Mouse (Mus musculus) MEL-GATA-1-ER (cell line): ENCODE data around the gene Rab17.

Source experiments
- DNase-seq: peaks from one replicate; pipeline ENCODE4 v3.0.0-alpha.2; 2012; ENCODE audit warnings: low read depth; ENCODE audit errors: extremely low read depth

The Rab17 gene

DNA sequence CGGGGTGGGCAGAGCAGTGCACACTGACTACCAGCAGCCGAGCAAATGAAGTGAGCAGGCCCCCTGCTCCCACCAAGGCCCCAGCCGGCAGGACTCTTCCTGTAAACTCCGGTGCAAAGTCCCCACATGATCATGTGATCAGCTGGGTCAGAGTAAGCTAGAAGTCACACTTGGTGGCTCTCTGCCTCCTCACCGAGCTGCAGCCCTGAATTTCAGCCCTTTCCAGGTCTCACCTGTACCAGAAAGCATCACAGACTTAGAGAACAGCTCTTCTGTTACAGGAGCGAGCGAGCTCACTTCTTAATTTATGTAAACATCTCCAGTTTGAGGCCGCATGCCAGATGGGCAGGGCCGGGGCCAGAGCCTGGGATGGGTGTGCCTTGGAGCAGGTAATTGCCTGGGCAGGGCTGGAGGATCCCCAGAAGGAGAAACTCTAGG is at the start of gene Rab17:
Gene Rab17 (minus strand): TSS at position 315 of the 438 bp plus-strand sequence.
- no peak for DNase-seq

GRCm38 (mm10) chr1:91017111-91017758 is 47.8 kb upstream of the Rab17 start:
- DNase-seq = no peak

GRCm38 (mm10) chr1:91015571-91015970 is 46.1 kb upstream of the Rab17 start:
- no peak for DNase-seq

DNA sequence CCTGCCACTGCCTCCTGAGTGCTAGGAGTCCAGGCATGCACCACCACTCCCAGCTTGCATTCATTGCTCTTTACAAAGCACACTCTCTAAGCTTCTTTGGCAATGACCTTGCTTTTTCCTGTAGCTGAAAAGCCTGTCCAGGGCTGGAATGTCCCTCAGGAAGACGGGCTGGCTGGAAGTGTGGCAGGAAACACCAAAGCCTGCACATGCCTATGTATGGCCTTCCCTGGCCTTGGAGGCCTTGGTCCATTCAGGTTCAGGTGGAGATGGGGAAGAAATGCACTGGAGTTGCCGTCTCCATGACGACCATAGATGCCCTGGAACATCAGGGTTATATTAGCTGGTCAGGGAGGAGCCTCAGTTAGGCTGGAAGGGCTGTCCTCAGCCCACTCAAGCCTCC is 44.3 kb upstream of the Rab17 start:
- no peak for DNase-seq

DNA sequence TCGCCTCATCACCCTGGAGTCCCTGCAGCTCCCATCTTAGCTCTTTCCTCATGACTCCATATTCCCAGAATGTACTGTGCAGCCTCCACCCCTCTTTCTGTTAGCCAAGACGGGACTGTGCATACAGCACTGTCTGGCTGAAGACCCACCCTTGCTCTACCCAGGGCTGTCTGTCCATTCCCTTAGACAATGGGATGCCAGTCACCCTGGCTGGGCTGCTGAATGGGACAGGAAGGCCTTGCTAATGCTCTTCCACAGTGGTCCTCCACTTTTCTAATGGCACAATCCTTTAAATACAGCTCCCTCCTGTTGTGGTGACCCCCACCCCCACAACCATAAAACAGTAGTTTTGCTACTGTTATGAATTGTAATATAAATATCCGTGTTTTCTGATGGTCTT is 41.9 kb upstream of the Rab17 start:
- no peak for DNase-seq

GRCm38 (mm10) chr1:91010716-91011115 is 41.3 kb upstream of the Rab17 start:
- no peak for DNase-seq

- DNase-seq = no peak
Measured at GRCm38 (mm10) chr1:91010216-91010615, 40.8 kb upstream of the Rab17 start.

DNA sequence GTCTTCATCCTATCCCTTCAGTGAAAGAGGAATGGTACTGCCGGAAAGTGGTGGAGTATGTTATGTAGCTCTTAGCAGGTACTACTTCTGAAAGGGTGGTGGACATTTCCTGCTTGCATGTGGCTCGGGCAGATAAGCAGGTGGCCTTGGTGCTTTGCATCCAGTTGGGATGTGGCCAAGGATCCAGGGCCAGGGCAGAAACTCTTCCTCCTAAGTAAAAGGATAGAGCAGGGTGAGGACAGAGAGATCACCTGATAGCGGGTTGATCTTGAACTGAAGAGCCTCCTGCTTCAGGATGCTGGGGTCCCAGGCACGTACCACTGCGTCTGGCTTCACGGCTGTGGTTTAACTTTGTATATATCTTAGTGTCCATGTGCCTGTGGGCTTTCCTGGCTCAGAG is 39.8 kb upstream of the Rab17 start:
- no peak for DNase-seq

GRCm38 (mm10) chr1:91008746-91009145 is 39.3 kb upstream of the Rab17 start:
- DNase-seq = no peak

DNA sequence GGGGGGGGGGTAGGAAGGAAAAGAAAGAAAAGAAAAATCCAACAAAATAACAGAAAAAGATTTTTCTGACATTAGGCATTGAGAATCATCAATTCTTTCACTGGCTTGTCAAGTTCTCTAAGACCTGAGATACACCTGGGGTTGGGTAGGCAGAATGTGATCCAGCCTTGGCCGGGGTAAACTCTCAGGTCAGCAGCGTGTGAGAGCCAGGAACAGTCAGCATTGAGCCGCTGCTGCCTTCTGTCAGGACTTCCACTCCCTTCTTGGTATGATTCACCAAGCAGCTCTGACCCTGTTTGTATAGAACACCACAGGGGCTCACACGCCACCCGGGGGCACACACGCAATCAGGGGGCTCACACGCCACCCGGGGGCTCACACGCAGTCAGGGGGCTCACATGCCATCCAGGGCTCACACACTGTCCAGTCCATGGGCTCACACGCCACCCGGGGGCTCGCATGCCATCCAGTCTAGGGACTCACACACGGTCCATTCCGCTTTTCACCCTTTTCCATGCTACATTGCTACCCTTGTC is 38.8 kb upstream of the Rab17 start:
- DNase-seq = no peak

DNA sequence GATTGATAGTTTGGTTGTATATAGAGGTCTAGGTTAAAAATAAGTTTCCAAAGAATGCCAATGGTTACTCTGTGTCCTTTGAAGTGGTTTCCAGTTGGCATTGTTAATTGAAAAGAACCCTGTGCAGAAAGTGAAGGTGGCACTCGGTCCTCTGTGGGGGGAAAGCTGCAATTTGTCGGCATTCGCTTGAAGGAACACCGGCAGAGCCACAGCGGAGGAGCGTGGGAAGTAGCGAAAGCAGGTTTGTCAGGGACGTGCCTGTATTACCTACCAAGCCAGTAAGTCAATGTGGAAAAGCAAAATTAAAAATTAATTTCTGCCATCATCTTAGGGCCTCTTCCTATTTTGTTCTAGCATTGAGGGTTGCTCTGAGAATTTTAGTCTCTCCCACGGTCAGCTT is 37.2 kb upstream of the Rab17 start:
- DNase-seq = no peak

DNA sequence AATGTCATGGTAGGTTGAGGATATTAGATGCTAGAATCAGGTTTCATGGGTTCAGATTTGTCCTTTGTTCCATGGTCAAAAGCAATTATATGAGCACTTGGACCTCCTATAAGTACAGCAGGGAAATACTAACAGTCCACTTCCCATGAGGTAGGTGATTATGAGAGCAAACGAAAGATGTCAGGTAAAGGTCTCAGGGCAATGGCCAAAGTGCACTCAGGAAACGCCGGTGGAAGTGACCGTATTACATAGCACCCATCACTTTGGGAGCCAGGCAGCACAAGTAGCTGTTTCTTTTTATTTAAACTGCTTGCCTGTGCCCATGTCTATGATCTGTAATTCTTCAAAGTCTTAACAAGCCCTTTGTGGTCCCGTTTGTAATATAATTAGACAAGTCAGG is 36.6 kb upstream of the Rab17 start:
- DNase-seq = no peak

DNA sequence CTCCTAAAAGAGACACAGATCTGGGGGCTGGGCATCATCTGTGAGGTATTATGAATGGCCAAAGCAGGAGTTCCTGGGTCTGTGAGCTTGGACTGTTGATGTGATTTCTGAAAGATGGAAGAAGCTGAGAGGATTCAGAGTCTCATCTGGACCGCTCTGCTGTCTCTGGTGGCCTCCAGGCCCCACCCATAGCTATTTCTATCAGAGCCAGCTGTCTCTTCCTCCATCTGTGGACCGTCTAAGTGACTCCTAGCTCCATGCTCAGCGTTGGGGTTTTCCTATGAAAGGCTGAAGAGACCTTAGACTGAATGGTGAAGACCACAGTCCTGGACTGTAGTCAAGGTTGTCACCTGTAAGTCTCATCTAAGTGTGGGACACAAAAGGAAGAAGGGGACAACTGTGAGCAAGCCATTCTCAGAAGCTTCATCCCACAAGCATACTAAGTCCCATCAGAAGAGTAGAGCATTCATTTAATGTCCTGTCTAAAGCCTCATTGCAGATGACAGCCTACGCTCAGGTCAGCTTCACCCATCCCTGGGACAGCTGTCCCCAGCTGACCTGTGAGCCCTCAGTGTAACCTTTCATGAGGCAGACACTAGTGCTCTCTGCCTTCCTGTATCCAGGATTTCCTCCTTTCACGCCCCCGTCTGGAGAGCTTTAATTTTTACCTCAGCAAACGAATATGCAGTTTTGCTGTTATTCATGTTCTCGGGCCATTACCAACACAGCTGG is 34.2 kb upstream of the Rab17 start:
- no peak for DNase-seq

DNA sequence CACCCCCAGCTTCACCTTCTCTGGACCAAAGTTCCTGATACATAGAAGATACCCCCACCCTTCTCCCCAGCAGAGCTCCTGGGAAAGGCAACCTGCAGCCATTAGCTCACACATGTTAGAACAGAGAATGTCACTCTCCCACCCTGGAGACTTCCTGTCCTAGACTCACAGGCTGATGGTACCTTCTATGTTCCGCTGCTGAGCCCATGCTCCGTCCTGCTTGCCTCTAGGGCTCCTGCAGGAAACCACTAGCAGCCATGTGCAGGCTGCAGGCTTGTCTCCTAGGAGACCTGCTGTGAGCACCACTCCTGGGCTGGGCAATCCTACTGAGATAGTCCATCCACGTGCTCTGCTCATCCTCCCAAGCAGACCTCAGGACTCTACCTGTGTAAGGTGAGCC is 33.2 kb upstream of the Rab17 start:
- DNase-seq = no peak

GRCm38 (mm10) chr1:91001871-91002539 is 32.5 kb upstream of the Rab17 start:
- no peak for DNase-seq

DNA sequence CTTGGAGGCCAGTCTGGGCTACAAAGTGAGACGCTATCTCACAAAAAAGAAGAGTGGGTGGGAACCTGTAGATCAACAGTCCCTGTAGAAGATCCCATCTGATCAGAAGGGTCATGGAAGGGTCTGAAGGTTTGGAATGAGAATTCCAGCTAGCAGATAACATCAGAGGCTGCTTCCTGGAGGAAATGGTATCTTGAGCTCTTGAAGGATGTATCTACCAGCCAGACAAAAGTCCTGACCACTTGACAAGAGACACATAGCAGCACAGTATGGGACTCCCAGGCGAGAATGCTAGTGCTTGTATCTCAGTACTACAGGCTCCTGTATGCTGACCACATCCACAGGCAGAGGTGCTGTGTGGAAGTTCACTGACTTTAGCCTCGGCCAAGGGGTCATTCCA is 31.6 kb upstream of the Rab17 start:
- no peak for DNase-seq

DNA sequence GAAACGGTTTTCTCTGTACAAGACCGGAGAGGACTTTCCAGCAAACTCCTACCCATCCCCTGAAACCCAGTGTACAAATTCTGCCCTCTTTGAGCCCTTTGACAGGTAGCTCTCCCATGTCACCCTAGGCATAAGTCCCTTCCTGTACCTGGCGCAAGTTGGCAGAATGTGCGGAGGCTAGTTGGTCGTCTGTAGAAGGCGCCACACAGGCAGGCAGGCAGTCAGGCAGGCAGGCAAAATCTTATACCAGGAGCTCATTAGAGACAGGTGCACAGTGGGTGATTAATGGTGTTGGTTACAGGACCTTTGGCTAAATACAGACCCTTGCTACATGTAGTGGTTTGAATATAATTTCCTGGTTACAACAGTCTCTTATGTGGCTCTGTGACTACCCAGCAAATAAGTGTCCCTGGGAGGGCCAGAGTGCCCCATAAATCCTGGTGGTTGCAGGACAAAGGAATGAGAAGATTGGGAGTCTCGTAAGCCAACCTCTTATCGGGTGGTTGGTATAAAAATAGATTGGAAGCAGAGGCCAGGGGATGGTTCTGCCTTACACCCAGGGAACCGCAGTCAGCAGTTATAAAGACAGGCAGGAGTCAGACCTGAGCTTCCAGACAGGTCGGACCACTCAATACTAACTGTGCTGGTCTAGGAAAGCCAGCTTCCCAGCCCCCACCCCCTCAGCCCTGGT is 30.6 kb upstream of the Rab17 start:
- no peak for DNase-seq

- DNase-seq = no peak
Measured at GRCm38 (mm10) chr1:90998891-90999611, 29.6 kb upstream of the Rab17 start.

DNA sequence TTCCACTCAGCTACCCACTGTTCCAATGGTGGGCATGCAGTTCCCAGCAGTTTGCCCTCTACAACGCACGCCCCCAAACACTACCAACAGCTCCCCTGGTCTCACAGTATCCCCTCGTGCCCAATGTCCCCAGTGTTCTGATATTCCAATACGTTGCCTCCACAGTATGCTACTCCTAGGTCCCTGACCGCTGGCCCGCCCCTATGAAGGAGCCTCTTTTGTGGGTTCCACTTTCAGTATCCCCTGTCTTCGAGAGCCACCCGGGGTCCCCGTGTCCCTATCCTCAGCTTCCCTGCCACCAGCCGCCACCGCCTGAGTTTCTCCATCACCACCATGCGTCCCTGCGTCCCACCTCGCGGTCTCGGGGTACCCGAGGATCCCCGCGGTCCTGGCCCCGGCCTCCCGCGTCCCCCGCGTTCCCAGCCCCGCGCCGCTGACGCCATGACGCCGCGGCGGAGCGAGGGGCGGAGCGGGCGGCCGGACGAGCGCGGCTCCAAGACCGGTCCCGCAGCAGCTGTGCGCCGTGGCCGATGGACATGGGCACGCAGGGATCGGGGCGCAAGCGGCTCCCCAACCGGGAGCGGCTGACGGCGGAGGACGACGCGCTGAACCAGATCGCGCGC is 28.9 kb upstream of the Rab17 start, which contains the start of gene Lrrfip1:
Gene Lrrfip1 (plus strand): TSS at position 470 of the 623 bp plus-strand sequence.
- DNase-seq = no peak

GRCm38 (mm10) chr1:90997641-90998040 is 28.2 kb upstream of the Rab17 start:
- no peak for DNase-seq
